In the genomic region with DNA sequence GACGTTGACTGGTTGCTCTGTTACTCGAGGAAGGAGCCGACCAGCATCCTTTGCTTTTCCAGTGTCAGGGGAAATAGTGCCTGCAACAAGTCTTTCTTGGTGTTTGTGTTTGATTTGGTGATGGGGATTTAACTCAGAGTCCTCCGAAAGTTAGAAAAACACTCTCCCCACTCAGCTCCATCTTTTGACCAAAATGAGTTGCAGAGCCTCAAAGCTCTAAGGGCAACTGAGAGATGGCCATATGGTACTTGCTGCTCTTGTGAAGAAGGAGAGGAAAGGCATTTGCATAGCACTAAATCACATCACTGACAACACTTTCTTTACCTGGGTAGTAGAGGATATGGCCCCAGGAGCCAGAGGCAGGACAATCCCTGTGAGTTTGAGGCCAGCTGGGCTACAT, we compare ENCODE assay signal across 30 mouse cellular contexts.
"Had no signal": no experiment of that assay in that cellular context is flagged by ENCODE, and none has a peak within 500 bp of the region (broad histone marks: within the 10 kb centered on the region; RNA-seq: fewer than 3 reads in every experiment).

No protein-coding gene starts in this region.

- H3K9ac ChIP-seq: heart, embryonic 12.5 days; heart, embryonic 13.5 days; heart, embryonic 15.5 days; hindbrain, embryonic 12.5 days; hindbrain, embryonic 13.5 days; hindbrain, embryonic 14.5 days; hindbrain, embryonic 15.5 days; intestine, embryonic 15.5 days; kidney, embryonic 15.5 days had no signal

- H3K9me3 ChIP-seq: heart, embryonic 12.5 days; heart, embryonic 13.5 days; heart, embryonic 15.5 days; hindbrain, embryonic 10.5 days; hindbrain, embryonic 12.5 days; hindbrain, embryonic 13.5 days; hindbrain, embryonic 15.5 days; intestine, embryonic 15.5 days; kidney, embryonic 15.5 days had no signal

- DNase-seq: heart, postnatal 10 days; heart, postnatal 36 days; heart, postnatal 4 days; kidney, adult 11 months; kidney, adult 18-20 months; kidney, adult 2 months; kidney, adult 8-10 months; kidney, adult 9 months; kidney, postnatal 10 days; kidney, postnatal 14 days; kidney, postnatal 25 days; kidney, postnatal 36 days; kidney, postnatal 4 days; layer of hippocampus, adult 9-11 months; layer of hippocampus, postnatal 36 days had no signal

- H3K27ac ChIP-seq: hindbrain, embryonic 12.5 days; hindbrain, embryonic 13.5 days; hindbrain, embryonic 14.5 days; hindbrain, embryonic 15.5 days; hindbrain, postnatal 0 days; intestine, embryonic 15.5 days; kidney, embryonic 15.5 days; kidney, postnatal 0 days; layer of hippocampus, adult 2 months; left cerebral cortex, adult 2 months had no signal

- H3K36me3 ChIP-seq: heart, embryonic 12.5 days; heart, embryonic 13.5 days; heart, embryonic 15.5 days; hindbrain, embryonic 10.5 days; hindbrain, embryonic 12.5 days; hindbrain, embryonic 13.5 days; hindbrain, embryonic 15.5 days; intestine, embryonic 15.5 days; kidney, embryonic 15.5 days had no signal

- H3K4me2 ChIP-seq: heart, embryonic 11.5 days; heart, embryonic 12.5 days; heart, embryonic 13.5 days; heart, embryonic 15.5 days; hindbrain, embryonic 12.5 days; hindbrain, embryonic 13.5 days; hindbrain, embryonic 14.5 days; hindbrain, embryonic 15.5 days; intestine, embryonic 15.5 days; kidney, embryonic 15.5 days had no signal

- H3K4me3 ChIP-seq: heart, embryonic 12.5 days; heart, embryonic 13.5 days; heart, embryonic 15.5 days; hindbrain, embryonic 10.5 days; hindbrain, embryonic 12.5 days; hindbrain, embryonic 13.5 days; hindbrain, embryonic 15.5 days; intestine, embryonic 15.5 days; kidney, embryonic 15.5 days; layer of hippocampus, adult 2 months; left cerebral cortex, adult 2 months had no signal

- H3K27me3 ChIP-seq: heart, embryonic 12.5 days; heart, embryonic 13.5 days; heart, embryonic 15.5 days; hindbrain, embryonic 12.5 days; hindbrain, embryonic 15.5 days; intestine, embryonic 15.5 days; kidney, embryonic 15.5 days had no signal
